Mouse (Mus musculus): ENCODE data around the gene Rnf151. TPM values are rescaled to one million over a fixed set of nuclear protein-coding genes. Genes with fewer than 3 reads are reported as not detected.
"Not testable (repeated sequence)": the region's sequence is repeated elsewhere in the genome, so short reads cannot be mapped to it uniquely, and the experiment has no call there.

The Rnf151 gene
- total and polyA plus RNA-seq, 2 experiments from 2014 or later = not detected

DNA sequence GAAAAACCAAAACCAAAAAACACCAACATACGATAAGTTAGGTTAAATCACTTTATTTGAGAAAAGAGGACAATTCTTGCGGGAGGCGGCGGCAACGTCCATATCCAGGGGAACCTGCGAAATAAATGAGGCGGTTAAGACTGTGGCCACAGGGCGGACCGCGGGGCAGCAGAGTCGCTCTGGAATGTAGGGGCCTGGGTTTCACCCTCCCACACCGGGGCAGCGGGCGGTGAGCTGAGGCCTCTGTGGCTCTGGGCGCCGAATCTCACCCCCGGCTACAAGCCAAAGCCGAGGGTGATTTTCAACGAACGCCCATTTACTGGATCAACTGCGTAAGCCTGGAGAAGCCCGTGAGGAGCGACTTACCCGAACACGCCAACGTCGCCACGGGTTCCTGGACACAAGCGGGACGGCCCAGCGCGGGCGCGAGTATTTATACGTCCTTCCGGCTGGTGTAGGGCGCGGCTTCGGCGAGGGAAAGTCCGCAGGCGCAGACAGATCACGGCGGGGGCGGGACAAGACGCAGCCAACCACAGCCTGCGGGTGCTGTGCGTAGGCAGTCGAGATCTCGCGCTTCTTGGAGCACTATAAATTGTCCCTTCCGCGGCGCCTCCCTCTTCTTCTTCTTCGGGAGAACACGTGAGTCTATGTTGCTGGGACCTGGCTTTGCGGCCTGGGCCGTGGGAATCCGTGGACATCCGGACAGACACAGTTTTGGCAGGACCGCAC lies 1.8 kb upstream of the Rnf151 start:
- H3K4me3 ChIP-seq (ENCODE audit: low read length) = peak overlapping the region; percentile 61
- peak overlapping the region; percentile 85 for H3K9ac ChIP-seq (replicated peaks; ENCODE audit: low read length)
- under 1% methylated on average over 61 of the region's 61 CpGs for WGBS
- H3K4me2 ChIP-seq (ENCODE audit: low read depth, low read length) = peak overlapping the region; percentile 63
- peaks cover 12% of the 10 kb centered on the region for H3K36me3 ChIP-seq (ENCODE audit: insufficient read depth, low read length)
- H3K4me1 ChIP-seq (ENCODE audit: insufficient read depth, low read length) = peaks cover 7% of the 10 kb centered on the region; the same call in 1 of the 2 replicates
- no peaks in the 10 kb centered on the region for H3K27me3 ChIP-seq (ENCODE audit: insufficient read depth, low read length)
- no peak for TF ChIP-seq CTCF (IDR thresholded peaks at IDR 0.05; ENCODE audit: low read depth)
- DNase-seq (ENCODE audit: low spot score) = peak; percentile 99
- H3K27ac ChIP-seq = peak overlapping the region; percentile 82
- H3K9me3 ChIP-seq (ENCODE audit: low read length) = no peaks in the 10 kb centered on the region
- peak; percentile 97 for ATAC-seq

DNA sequence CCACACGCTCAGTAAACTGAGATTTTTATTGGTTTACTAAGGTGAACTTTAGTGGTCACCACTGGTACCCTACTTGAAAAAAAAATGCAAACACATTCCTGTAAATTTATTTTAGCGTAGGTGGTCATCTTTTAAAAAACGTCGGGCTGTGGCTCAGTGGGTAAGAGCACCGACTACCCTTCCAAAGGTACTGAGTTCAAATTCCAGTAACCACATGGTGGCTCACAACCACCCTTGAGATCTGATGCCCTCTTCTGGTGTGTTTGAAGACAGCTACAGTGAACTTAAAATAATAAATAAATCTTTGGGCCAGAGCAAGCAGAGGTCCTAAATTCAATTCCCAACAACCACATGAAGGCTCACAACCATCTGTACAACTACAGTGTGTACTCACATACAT lies 1.1 kb upstream of the Rnf151 start:
- H3K27ac ChIP-seq; DNase-seq (ENCODE audit: low spot score); H3K4me1 ChIP-seq (ENCODE audit: insufficient read depth, low read length); ATAC-seq; H3K27me3 ChIP-seq (ENCODE audit: insufficient read depth, low read length); H3K9ac ChIP-seq (replicated peaks; ENCODE audit: low read length); H3K9me3 ChIP-seq (ENCODE audit: low read length): not testable (repeated sequence)
- Histone ChIP-seq H3K4me2 (ENCODE audit: low read depth, low read length) (peak overlapping the region; percentile 59), H3K4me3 (ENCODE audit: low read length) (peak overlapping the region; percentile 61), H3K36me3 (ENCODE audit: insufficient read depth, low read length) (peaks cover 12% of the 10 kb centered on the region)
- WGBS = 69% methylated on average over 5 of the region's 5 CpGs
- TF ChIP-seq CTCF (IDR thresholded peaks at IDR 0.05; ENCODE audit: low read depth) = peak; percentile 27; the same call in 1 of the 2 replicates

DNA sequence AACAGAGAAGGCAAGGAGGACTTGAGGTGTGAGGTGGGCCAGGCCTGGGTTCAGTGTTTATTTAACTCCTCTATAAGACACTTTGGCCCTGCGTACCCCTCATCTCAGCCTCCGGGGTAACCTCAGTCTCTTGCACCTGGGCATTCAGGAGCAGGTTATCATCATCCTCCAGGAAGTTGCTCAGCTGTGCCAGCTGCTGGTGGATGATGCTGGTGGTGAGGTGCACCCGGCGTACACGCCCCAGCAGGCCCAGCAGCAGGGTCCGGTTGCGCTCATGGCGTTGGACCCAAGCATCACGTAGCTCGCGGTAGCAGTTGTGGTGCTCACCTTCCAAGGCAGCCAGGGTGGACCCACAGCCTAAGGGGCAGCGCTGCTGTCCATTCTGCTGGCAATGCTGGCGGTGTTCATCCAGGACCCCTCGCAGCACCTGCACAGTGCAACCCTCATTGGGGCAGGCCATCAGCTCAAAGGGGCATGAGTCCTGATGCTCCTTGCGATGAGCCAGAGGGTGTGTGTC lies 1.6 kb downstream of the Rnf151 start:
- no peaks in the 10 kb centered on the region for H3K9me3 ChIP-seq (ENCODE audit: low read length)
- no peak overlapping the region for H3K4me2 ChIP-seq (ENCODE audit: low read depth, low read length)
- H3K4me1 ChIP-seq (ENCODE audit: insufficient read depth, low read length) = no peaks in the 10 kb centered on the region
- no peak overlapping the region for H3K4me3 ChIP-seq (ENCODE audit: low read length)
- no peak overlapping the region for H3K27ac ChIP-seq
- 95% methylated on average over 15 of the region's 15 CpGs for WGBS
- DNase-seq (ENCODE audit: low spot score) = no peak
- no peak overlapping the region for H3K9ac ChIP-seq (replicated peaks; ENCODE audit: low read length)
- H3K36me3 ChIP-seq (ENCODE audit: insufficient read depth, low read length) = no peaks in the 10 kb centered on the region; the same call in 1 of the 2 replicates
- no peaks in the 10 kb centered on the region for H3K27me3 ChIP-seq (ENCODE audit: insufficient read depth, low read length)
- TF ChIP-seq CTCF (IDR thresholded peaks at IDR 0.05; ENCODE audit: low read depth) = no peak
- no peak for ATAC-seq

DNA sequence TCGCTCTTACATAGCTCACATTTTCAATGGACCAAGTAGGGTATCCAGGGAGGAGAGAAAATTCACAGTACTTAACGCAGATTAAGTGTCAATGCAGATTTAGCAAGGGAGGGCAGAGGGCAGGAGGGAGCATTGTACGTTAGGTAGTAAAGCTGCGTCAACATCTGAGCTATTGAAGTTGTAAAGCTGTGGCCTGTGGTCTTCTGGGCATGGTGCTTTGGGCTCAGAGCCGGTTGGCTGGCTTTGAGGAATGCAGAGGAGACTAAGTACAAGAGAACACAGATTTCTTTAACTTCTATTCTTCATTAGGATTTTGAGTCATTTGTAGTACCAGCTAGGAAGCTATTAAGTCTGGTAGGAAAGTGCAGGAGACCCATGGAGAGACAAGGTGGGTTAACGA lies 2.3 kb downstream of the Rnf151 start:
- Histone ChIP-seq H3K36me3 (ENCODE audit: insufficient read depth, low read length) (no peaks in the 10 kb centered on the region; the same call in 1 of the 2 replicates), H3K4me1 (ENCODE audit: insufficient read depth, low read length) (no peaks in the 10 kb centered on the region), H3K9me3 (ENCODE audit: low read length) (no peaks in the 10 kb centered on the region), H3K27ac (no peak overlapping the region), H3K9ac (replicated peaks; ENCODE audit: low read length) (no peak overlapping the region), H3K27me3 (ENCODE audit: insufficient read depth, low read length) (no peaks in the 10 kb centered on the region), H3K4me2 (ENCODE audit: low read depth, low read length) (no peak overlapping the region), H3K4me3 (ENCODE audit: low read length) (no peak overlapping the region)
- ATAC-seq (no peak), DNase-seq (ENCODE audit: low spot score) (no peak)
- TF ChIP-seq CTCF (IDR thresholded peaks at IDR 0.05; ENCODE audit: low read depth) = no peak
- 72% methylated on average over 6 of the region's 6 CpGs for WGBS

DNA sequence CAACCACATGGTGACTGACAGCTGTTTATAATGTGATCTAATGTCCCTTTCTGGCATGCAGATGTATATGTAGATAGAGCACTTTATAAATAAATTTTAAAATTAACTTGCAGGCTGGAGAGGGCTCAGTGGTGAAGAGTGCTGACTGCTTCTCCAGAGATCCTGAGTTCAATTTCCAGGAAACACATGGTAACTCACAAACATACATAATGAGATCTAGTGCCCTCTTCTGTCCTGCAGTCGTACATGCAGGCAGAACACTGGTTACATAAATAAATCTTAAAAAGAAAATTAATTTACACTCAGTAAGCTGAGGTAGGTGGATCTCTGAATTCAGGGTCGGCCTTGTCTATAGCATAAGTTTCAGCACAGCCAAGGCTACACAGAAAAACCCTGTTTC lies 9.2 kb downstream of the Rnf151 start:
- peak; percentile 53; the same call in 1 of the 2 replicates for TF ChIP-seq CTCF (IDR thresholded peaks at IDR 0.05; ENCODE audit: low read depth)
- H3K4me3 ChIP-seq (ENCODE audit: low read length) = no peak overlapping the region
- no peak overlapping the region for H3K27ac ChIP-seq
- no peak overlapping the region for H3K9ac ChIP-seq (replicated peaks; ENCODE audit: low read length)
- DNase-seq (ENCODE audit: low spot score) (peak; percentile 40), ATAC-seq (no peak)
- no peaks in the 10 kb centered on the region for H3K27me3 ChIP-seq (ENCODE audit: insufficient read depth, low read length)
- no peaks in the 10 kb centered on the region for H3K9me3 ChIP-seq (ENCODE audit: low read length)
- 30% methylated on average over 2 of the region's 2 CpGs for WGBS
- H3K4me2 ChIP-seq (ENCODE audit: low read depth, low read length) = no peak overlapping the region; the same call in 1 of the 2 replicates
- peaks cover 3% of the 10 kb centered on the region; the same call in 1 of the 2 replicates for H3K4me1 ChIP-seq (ENCODE audit: insufficient read depth, low read length)
- H3K36me3 ChIP-seq (ENCODE audit: insufficient read depth, low read length) = peaks cover 17% of the 10 kb centered on the region

DNA sequence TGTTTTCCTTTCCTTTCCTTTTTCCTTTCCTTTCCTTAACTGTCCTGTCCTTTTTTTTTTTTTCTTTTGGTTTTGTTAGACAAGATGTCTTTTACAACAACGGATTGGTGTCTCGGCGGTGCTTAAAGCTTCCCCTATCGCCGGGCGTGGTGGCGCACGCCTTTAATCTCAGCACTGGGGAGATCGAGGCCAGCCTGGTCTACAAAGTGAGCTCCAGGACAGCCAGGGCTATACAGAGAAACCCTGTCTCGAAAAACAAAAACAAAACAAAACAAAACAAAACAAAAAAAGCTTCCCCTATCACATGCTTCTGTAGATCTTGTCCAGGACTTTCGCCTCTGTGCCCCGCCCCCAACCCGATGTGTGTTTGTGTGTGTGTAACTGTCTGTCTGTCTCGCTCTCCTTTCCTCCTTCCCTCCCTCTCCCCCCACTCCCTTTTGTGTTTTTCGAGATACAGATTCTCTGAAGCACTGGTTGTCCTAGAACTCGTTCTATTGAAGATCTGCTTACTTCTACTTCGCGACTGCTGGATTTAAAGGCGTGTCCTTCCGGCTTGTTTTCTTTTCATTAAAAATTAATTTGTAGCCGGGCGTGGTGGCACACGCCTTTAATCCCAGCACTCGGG lies 9.9 kb downstream of the Rnf151 start:
- Histone ChIP-seq H3K9me3 (ENCODE audit: low read length) (no peaks in the 10 kb centered on the region), H3K4me3 (ENCODE audit: low read length) (peak overlapping the region; percentile 72), H3K27me3 (ENCODE audit: insufficient read depth, low read length) (no peaks in the 10 kb centered on the region), H3K4me2 (ENCODE audit: low read depth, low read length) (peak overlapping the region; percentile 70), H3K9ac (replicated peaks; ENCODE audit: low read length) (peak overlapping the region; percentile 66), H3K27ac (peak overlapping the region; percentile 78), H3K36me3 (ENCODE audit: insufficient read depth, low read length) (peaks cover 17% of the 10 kb centered on the region), H3K4me1 (ENCODE audit: insufficient read depth, low read length) (peaks cover 3% of the 10 kb centered on the region; the same call in 1 of the 2 replicates)
- ATAC-seq = peak; percentile 68; the same call in 1 of the 2 replicates
- TF ChIP-seq CTCF (IDR thresholded peaks at IDR 0.05; ENCODE audit: low read depth) = no peak
- WGBS = 7% methylated on average over 24 of the region's 24 CpGs
- DNase-seq (ENCODE audit: low spot score) = no peak

Data from hindbrain, postnatal 0 days (tissue).